Mouse (Mus musculus): ENCODE data around the gene Mmp25. TPM values are rescaled to one million over a fixed set of nuclear protein-coding genes. Genes with fewer than 3 reads are reported as not detected.
A peak's percentile ranks its signal among the peaks of the same experiment; 100 is the strongest.

Mmp25 gene
- total RNA-seq, 1 experiment from 2014 or later, result 2.7 TPM

- no peak for ATAC-seq (replicated peaks in 1 of 2; ENCODE audit: insufficient read depth in 1 of 2, low FRiP score in 2 of 2, low TSS enrichment in 1 of 2, low read depth in 1 of 2, poor library complexity in 2 of 2, severe bottlenecking in 2 of 2)
These were observed 27.7 kb upstream of the Mmp25 start for GRCm38 (mm10) chr17:23672761-23673160.

- no peak for ATAC-seq (replicated peaks in 1 of 2; ENCODE audit: insufficient read depth in 1 of 2, low FRiP score in 2 of 2, low TSS enrichment in 1 of 2, low read depth in 1 of 2, poor library complexity in 2 of 2, severe bottlenecking in 2 of 2)
These were observed 26.4 kb upstream of the Mmp25 start for GRCm38 (mm10) chr17:23671519-23671918.

GRCm38 (mm10) chr17:23670516-23671074, 25.5 kb upstream of the Mmp25 start:
- no peak for ATAC-seq (replicated peaks in 1 of 2; ENCODE audit: insufficient read depth in 1 of 2, low FRiP score in 2 of 2, low TSS enrichment in 1 of 2, low read depth in 1 of 2, poor library complexity in 2 of 2, severe bottlenecking in 2 of 2)

- ATAC-seq (replicated peaks in 1 of 2; ENCODE audit: insufficient read depth in 1 of 2, low FRiP score in 2 of 2, low TSS enrichment in 1 of 2, low read depth in 1 of 2, poor library complexity in 2 of 2, severe bottlenecking in 2 of 2), result no peak
These were observed 20.4 kb upstream of the Mmp25 start for GRCm38 (mm10) chr17:23665511-23665910.

GRCm38 (mm10) chr17:23664556-23665021, 19.5 kb upstream of the Mmp25 start:
- ATAC-seq (replicated peaks in 1 of 2; ENCODE audit: insufficient read depth in 1 of 2, low FRiP score in 2 of 2, low TSS enrichment in 1 of 2, low read depth in 1 of 2, poor library complexity in 2 of 2, severe bottlenecking in 2 of 2), result peak; percentile 38 to 44; a peak in 2 of 4 replicates

- ATAC-seq (replicated peaks in 1 of 2; ENCODE audit: insufficient read depth in 1 of 2, low FRiP score in 2 of 2, low TSS enrichment in 1 of 2, low read depth in 1 of 2, poor library complexity in 2 of 2, severe bottlenecking in 2 of 2), result peak in 1 of 2 experiments; percentile 31; a peak in 1 of 4 replicates
These were observed 16.4 kb upstream of the Mmp25 start for GRCm38 (mm10) chr17:23661526-23661925.

- ATAC-seq (replicated peaks in 1 of 2; ENCODE audit: insufficient read depth in 1 of 2, low FRiP score in 2 of 2, low TSS enrichment in 1 of 2, low read depth in 1 of 2, poor library complexity in 2 of 2, severe bottlenecking in 2 of 2), result peak; percentile 30 to 60; a peak in 2 of 4 replicates
These were observed 15.8 kb upstream of the Mmp25 start for GRCm38 (mm10) chr17:23660876-23661200.

- ATAC-seq (replicated peaks in 1 of 2; ENCODE audit: insufficient read depth in 1 of 2, low FRiP score in 2 of 2, low TSS enrichment in 1 of 2, low read depth in 1 of 2, poor library complexity in 2 of 2, severe bottlenecking in 2 of 2), result no peak; a peak in 1 of 4 replicates
These were observed 15.2 kb upstream of the Mmp25 start, which contains the start of gene Bicdl2 for GRCm38 (mm10) chr17:23660117-23660875. Gene Bicdl2 (plus strand): TSS chr17:23660506.

- ATAC-seq (replicated peaks in 1 of 2; ENCODE audit: insufficient read depth in 1 of 2, low FRiP score in 2 of 2, low TSS enrichment in 1 of 2, low read depth in 1 of 2, poor library complexity in 2 of 2, severe bottlenecking in 2 of 2), result no peak
These were observed 13.4 kb upstream of the Mmp25 start for GRCm38 (mm10) chr17:23658450-23658849.

GRCm38 (mm10) chr17:23654410-23654809, 9.3 kb upstream of the Mmp25 start:
- ATAC-seq (replicated peaks in 1 of 2; ENCODE audit: insufficient read depth in 1 of 2, low FRiP score in 2 of 2, low TSS enrichment in 1 of 2, low read depth in 1 of 2, poor library complexity in 2 of 2, severe bottlenecking in 2 of 2), result peak; percentile 46 to 47

GRCm38 (mm10) chr17:23654001-23654400, 8.9 kb upstream of the Mmp25 start:
- ATAC-seq (replicated peaks in 1 of 2; ENCODE audit: insufficient read depth in 1 of 2, low FRiP score in 2 of 2, low TSS enrichment in 1 of 2, low read depth in 1 of 2, poor library complexity in 2 of 2, severe bottlenecking in 2 of 2), result peak in 1 of 2 experiments; percentile 26; a peak in 1 of 4 replicates

- no peak for ATAC-seq (replicated peaks in 1 of 2; ENCODE audit: insufficient read depth in 1 of 2, low FRiP score in 2 of 2, low TSS enrichment in 1 of 2, low read depth in 1 of 2, poor library complexity in 2 of 2, severe bottlenecking in 2 of 2)
These were observed 8.2 kb upstream of the Mmp25 start for GRCm38 (mm10) chr17:23653324-23653723.

- ATAC-seq (replicated peaks in 1 of 2; ENCODE audit: insufficient read depth in 1 of 2, low FRiP score in 2 of 2, low TSS enrichment in 1 of 2, low read depth in 1 of 2, poor library complexity in 2 of 2, severe bottlenecking in 2 of 2), result no peak
These were observed 6.3 kb upstream of the Mmp25 start for GRCm38 (mm10) chr17:23651363-23651762.

- no peak for ATAC-seq (replicated peaks in 1 of 2; ENCODE audit: insufficient read depth in 1 of 2, low FRiP score in 2 of 2, low TSS enrichment in 1 of 2, low read depth in 1 of 2, poor library complexity in 2 of 2, severe bottlenecking in 2 of 2)
These were observed 817 bp upstream of the Mmp25 start for GRCm38 (mm10) chr17:23645894-23646293.

- ATAC-seq (replicated peaks in 1 of 2; ENCODE audit: insufficient read depth in 1 of 2, low FRiP score in 2 of 2, low TSS enrichment in 1 of 2, low read depth in 1 of 2, poor library complexity in 2 of 2, severe bottlenecking in 2 of 2), result no peak
These were observed 13.8 kb downstream of the Mmp25 start for GRCm38 (mm10) chr17:23631241-23631640.

GRCm38 (mm10) chr17:23630195-23631020, 14.7 kb downstream of the Mmp25 start:
- ATAC-seq (replicated peaks in 1 of 2; ENCODE audit: insufficient read depth in 1 of 2, low FRiP score in 2 of 2, low TSS enrichment in 1 of 2, low read depth in 1 of 2, poor library complexity in 2 of 2, severe bottlenecking in 2 of 2), result peak; percentile 97 to 98

GRCm38 (mm10) chr17:23627813-23628212, 17.3 kb downstream of the Mmp25 start:
- no peak for ATAC-seq (replicated peaks in 1 of 2; ENCODE audit: insufficient read depth in 1 of 2, low FRiP score in 2 of 2, low TSS enrichment in 1 of 2, low read depth in 1 of 2, poor library complexity in 2 of 2, severe bottlenecking in 2 of 2)

GRCm38 (mm10) chr17:23620351-23620750, 24.7 kb downstream of the Mmp25 start:
- ATAC-seq (replicated peaks in 1 of 2; ENCODE audit: insufficient read depth in 1 of 2, low FRiP score in 2 of 2, low TSS enrichment in 1 of 2, low read depth in 1 of 2, poor library complexity in 2 of 2, severe bottlenecking in 2 of 2), result no peak

Measured in hematopoietic stem cell, adult 5-6 weeks (primary cell).